Mouse (Mus musculus) thymus, postnatal 14 days (tissue): Measurements from ENCODE around the gene H3f3b.

Experiments used
- DNase-seq: peaks from one replicate; pipeline ENCODE4 v3.0.0; 2021

H3f3b gene

GRCm38 (mm10) chr11:116027756-116028155 lies at the start of gene H3f3b:
H3f3b (minus strand) TSS chr11:116027962.
- DNase-seq = no peak

GRCm38 (mm10) chr11:116076836-116077235 lies 49.1 kb upstream of the H3f3b start:
- peak; percentile 84 for DNase-seq

GRCm38 (mm10) chr11:116076266-116076540 lies 48.4 kb upstream of the H3f3b start:
- peak; percentile 52 for DNase-seq

- DNase-seq = peak; percentile 27
These were observed 47.9 kb upstream of the H3f3b start for GRCm38 (mm10) chr11:116075539-116076265.

- no peak for DNase-seq
These were observed 46.8 kb upstream of the H3f3b start for GRCm38 (mm10) chr11:116074436-116074991.

GRCm38 (mm10) chr11:116072608-116073007 lies 44.8 kb upstream of the H3f3b start:
- DNase-seq = no peak

- DNase-seq = peak; percentile 64
These were observed 43.7 kb upstream of the H3f3b start for GRCm38 (mm10) chr11:116071510-116071909.

GRCm38 (mm10) chr11:116065345-116065744 lies 37.6 kb upstream of the H3f3b start:
- DNase-seq = no peak

- DNase-seq = no peak
These were observed 36.6 kb upstream of the H3f3b start for GRCm38 (mm10) chr11:116064187-116064867.

GRCm38 (mm10) chr11:116063562-116063961 lies 35.8 kb upstream of the H3f3b start:
- DNase-seq = no peak

- no peak for DNase-seq
These were observed 34.8 kb upstream of the H3f3b start for GRCm38 (mm10) chr11:116062521-116062920.

- no peak for DNase-seq
These were observed 34.1 kb upstream of the H3f3b start for GRCm38 (mm10) chr11:116061641-116062415.

GRCm38 (mm10) chr11:116060596-116060995 lies 32.8 kb upstream of the H3f3b start:
- no peak for DNase-seq

- DNase-seq = no peak
These were observed 31.9 kb upstream of the H3f3b start for GRCm38 (mm10) chr11:116059691-116060025.

- no peak for DNase-seq
These were observed 31.3 kb upstream of the H3f3b start for GRCm38 (mm10) chr11:116058868-116059690.

GRCm38 (mm10) chr11:116058022-116058614 lies 30.4 kb upstream of the H3f3b start:
- DNase-seq = no peak

GRCm38 (mm10) chr11:116057237-116057881 lies 29.6 kb upstream of the H3f3b start:
- no peak for DNase-seq

GRCm38 (mm10) chr11:116055873-116056272 lies 28.1 kb upstream of the H3f3b start:
- no peak for DNase-seq

GRCm38 (mm10) chr11:116053510-116054229 lies 25.9 kb upstream of the H3f3b start:
- no peak for DNase-seq

GRCm38 (mm10) chr11:116050196-116050595 lies 22.4 kb upstream of the H3f3b start:
- DNase-seq = no peak

GRCm38 (mm10) chr11:116049610-116050009 lies 21.8 kb upstream of the H3f3b start:
- DNase-seq = no peak
